Mouse (Mus musculus) midbrain, embryonic 13.5 days (tissue): ENCODE measurements around the gene Ngrn. TPM values are rescaled to one million over a fixed set of nuclear protein-coding genes. Genes with fewer than 3 reads are reported as not detected.

Experiments used
- ATAC-seq: fragments of 200-750 bp; cut with Nextera tagmentation; 2 replicates; pipeline ENCODE4 v1.8.0; 2017; ENCODE audit warnings: mild to moderate bottlenecking, moderate TSS enrichment, moderate library complexity
- H3K27ac ChIP-seq: fragments of 300-500 bp; sonication (generic); 2 replicates; pipeline ENCODE4 v1.5.1; 2015; ENCODE audit warnings: inconsistent platforms, mild to moderate bottlenecking, moderate library complexity
- H3K27me3 ChIP-seq: fragments of 300-500 bp; sonication (generic); 2 replicates; pipeline ENCODE4 v1.6.1; 2015; ENCODE audit warnings: mild to moderate bottlenecking, inconsistent platforms
- H3K36me3 ChIP-seq: fragments of 300-500 bp; sonication (generic); 2 replicates; pipeline ENCODE4 v1.6.1; 2015; ENCODE audit warnings: mild to moderate bottlenecking, inconsistent platforms
- H3K4me1 ChIP-seq: fragments of 300-500 bp; sonication (generic); replicated peaks from 2 replicates; pipeline ENCODE4 v1.6.1; 2015; ENCODE audit warnings: inconsistent platforms
- H3K4me2 ChIP-seq: fragments of 300-500 bp; sonication (generic); replicated peaks from 2 replicates; pipeline ENCODE4 v1.6.1; 2015; ENCODE audit warnings: moderate library complexity, mild to moderate bottlenecking, inconsistent platforms
- H3K4me3 ChIP-seq: fragments of 300-500 bp; sonication (generic); replicated peaks from 2 replicates; pipeline ENCODE4 v1.5.1; 2015; ENCODE audit warnings: mild to moderate bottlenecking, inconsistent platforms
- H3K9ac ChIP-seq: fragments of 300-500 bp; sonication (generic); replicated peaks from 2 replicates; pipeline ENCODE4 v1.6.1; 2015; ENCODE audit warnings: mild to moderate bottlenecking, inconsistent platforms
- H3K9me3 ChIP-seq: fragments of 300-500 bp; sonication (generic); 2 replicates; pipeline ENCODE4 v1.6.1; 2016; ENCODE audit warnings: mild to moderate bottlenecking, inconsistent platforms
- WGBS: fragments of 180-500 bp; shearing (Covaris S2); methylation state at CpG from one replicate; pipeline ENCODE4 v1.1.7; 2015; 5-methylcytosine and 5-hydroxymethylcytosine counted together
- polyA plus RNA-seq: library from polyadenylated mRNA; unstranded; fragments of >200 nt; fragmentation: Nextera tagmentation; extraction: Ambion mirVana; gene quantifications from 2 replicates; pipeline ENCODE4 v1.2.1, GENCODE M21; 2015

The Ngrn gene
- 63.8 and 64.3 TPM in 2 replicates for polyA plus RNA-seq

- Histone ChIP-seq H3K27me3 (peaks cover 37% of the 10 kb centered on the region), H3K9me3 (no peaks in the 10 kb centered on the region), H3K36me3 (peaks cover 22% of the 10 kb centered on the region), H3K4me2 (peak within 1 kb of the TSS; percentile 78), H3K9ac (peak within 1 kb of the TSS; percentile 86), H3K4me1 (peaks cover 14% of the 10 kb centered on the region), H3K4me3 (peak within 1 kb of the TSS; percentile 80), H3K27ac (peak within 1 kb of the TSS; percentile 73)
- peak; percentile 95 for ATAC-seq
- 26% methylated on average over 40 of the region's 40 CpGs for WGBS
Observed at GRCm38 (mm10) chr7:80260625-80261371, at the start of gene Ngrn. Ngrn (plus strand) TSS chr7:80261215.

GRCm38 (mm10) chr7:80213604-80214003, 47.4 kb upstream of the Ngrn start:
- Histone ChIP-seq H3K4me2 (no peak overlapping the region), H3K9me3 (no peaks in the 10 kb centered on the region), H3K27ac (no peak overlapping the region), H3K4me1 (peaks cover 28% of the 10 kb centered on the region), H3K9ac (no peak overlapping the region), H3K27me3 (no peaks in the 10 kb centered on the region), H3K4me3 (no peak overlapping the region), H3K36me3 (peaks cover 47% of the 10 kb centered on the region)
- 91% methylated on average over 7 of the region's 7 CpGs for WGBS
- no peak for ATAC-seq

GRCm38 (mm10) chr7:80214459-80214858, 46.6 kb upstream of the Ngrn start:
- H3K27ac ChIP-seq, result peak overlapping the region; percentile 74
- H3K4me2 ChIP-seq, result no peak overlapping the region
- 69% methylated on average over 8 of the region's 8 CpGs for WGBS
- peaks cover 21% of the 10 kb centered on the region for H3K4me1 ChIP-seq
- H3K36me3 ChIP-seq, result peaks cover 56% of the 10 kb centered on the region
- no peak for ATAC-seq
- no peak overlapping the region for H3K4me3 ChIP-seq
- no peaks in the 10 kb centered on the region for H3K9me3 ChIP-seq
- peak overlapping the region; percentile 64; the same call in 1 of the 2 replicates for H3K9ac ChIP-seq
- no peaks in the 10 kb centered on the region for H3K27me3 ChIP-seq

GRCm38 (mm10) chr7:80215398-80215797, 45.6 kb upstream of the Ngrn start:
- 17% methylated on average over 4 of the region's 4 CpGs for WGBS
- Histone ChIP-seq H3K27ac (peak overlapping the region; percentile 74), H3K4me1 (peaks cover 13% of the 10 kb centered on the region), H3K9me3 (no peaks in the 10 kb centered on the region), H3K36me3 (peaks cover 65% of the 10 kb centered on the region), H3K9ac (peak overlapping the region; percentile 64), H3K27me3 (no peaks in the 10 kb centered on the region), H3K4me2 (no peak overlapping the region), H3K4me3 (no peak overlapping the region)
- ATAC-seq, result peak; percentile 91

- Histone ChIP-seq H3K4me3 (no peak overlapping the region), H3K4me1 (peaks cover 9% of the 10 kb centered on the region), H3K9me3 (no peaks in the 10 kb centered on the region), H3K4me2 (no peak overlapping the region), H3K9ac (0 out of 2 replicates have a peak overlapping the region, but pooled peaks have one; percentile 8), H3K36me3 (peaks cover 77% of the 10 kb centered on the region), H3K27ac (no peak overlapping the region), H3K27me3 (no peaks in the 10 kb centered on the region)
- no peak for ATAC-seq
- 79% methylated on average over 8 of the region's 8 CpGs for WGBS
Observed at GRCm38 (mm10) chr7:80216566-80216965, 44.4 kb upstream of the Ngrn start.

GRCm38 (mm10) chr7:80218666-80219065, 42.3 kb upstream of the Ngrn start:
- ATAC-seq, result no peak
- WGBS, result 94% methylated on average over 9 of the region's 9 CpGs
- Histone ChIP-seq H3K4me1 (peaks cover 9% of the 10 kb centered on the region), H3K27ac (no peak overlapping the region), H3K4me3 (no peak overlapping the region), H3K4me2 (no peak overlapping the region), H3K9me3 (no peaks in the 10 kb centered on the region), H3K9ac (no peak overlapping the region), H3K36me3 (peaks cover 81% of the 10 kb centered on the region), H3K27me3 (no peaks in the 10 kb centered on the region)

GRCm38 (mm10) chr7:80220237-80220797, 40.7 kb upstream of the Ngrn start:
- ATAC-seq, result no peak
- Histone ChIP-seq H3K9me3 (no peaks in the 10 kb centered on the region), H3K27ac (no peak overlapping the region), H3K9ac (no peak overlapping the region), H3K4me3 (no peak overlapping the region), H3K4me1 (peaks cover under 1% of the 10 kb centered on the region), H3K4me2 (no peak overlapping the region), H3K27me3 (no peaks in the 10 kb centered on the region), H3K36me3 (peaks cover 93% of the 10 kb centered on the region)
- 98% methylated on average over 9 of the region's 9 CpGs for WGBS

GRCm38 (mm10) chr7:80221179-80221750, 39.8 kb upstream of the Ngrn start:
- Histone ChIP-seq H3K36me3 (peaks cover 93% of the 10 kb centered on the region), H3K27ac (no peak overlapping the region), H3K9me3 (no peaks in the 10 kb centered on the region), H3K4me2 (no peak overlapping the region), H3K9ac (no peak overlapping the region), H3K4me1 (no peaks in the 10 kb centered on the region), H3K27me3 (no peaks in the 10 kb centered on the region), H3K4me3 (no peak overlapping the region)
- 80% methylated on average over 4 of the region's 4 CpGs for WGBS
- ATAC-seq, result no peak

- no peak overlapping the region for H3K9ac ChIP-seq
- WGBS, result 93% methylated on average over 4 of the region's 4 CpGs
- H3K4me1 ChIP-seq, result peaks cover 7% of the 10 kb centered on the region
- no peak for ATAC-seq
- no peak overlapping the region for H3K4me2 ChIP-seq
- no peak overlapping the region for H3K4me3 ChIP-seq
- no peak overlapping the region for H3K27ac ChIP-seq
- H3K36me3 ChIP-seq, result peaks cover 60% of the 10 kb centered on the region
- peaks cover 17% of the 10 kb centered on the region for H3K27me3 ChIP-seq
- no peaks in the 10 kb centered on the region for H3K9me3 ChIP-seq
Observed at GRCm38 (mm10) chr7:80227065-80227464, 34.0 kb upstream of the Ngrn start.

GRCm38 (mm10) chr7:80230196-80230595, 30.8 kb upstream of the Ngrn start:
- no peak overlapping the region for H3K9ac ChIP-seq
- ATAC-seq, result no peak
- 60% methylated on average over 6 of the region's 6 CpGs for WGBS

GRCm38 (mm10) chr7:80231971-80232488, 29.0 kb upstream of the Ngrn start:
- no peak overlapping the region for H3K27ac ChIP-seq
- H3K4me3 ChIP-seq, result peak overlapping the region; percentile 72
- H3K36me3 ChIP-seq, result peaks cover 15% of the 10 kb centered on the region
- H3K9me3 ChIP-seq, result no peaks in the 10 kb centered on the region
- peak overlapping the region; percentile 91 for H3K4me2 ChIP-seq
- WGBS, result 1% methylated on average over 29 of the region's 29 CpGs
- peaks cover 26% of the 10 kb centered on the region for H3K4me1 ChIP-seq
- H3K9ac ChIP-seq, result peak overlapping the region; percentile 68
- H3K27me3 ChIP-seq, result peaks cover 17% of the 10 kb centered on the region
- ATAC-seq, result no peak; the same call in 1 of the 2 replicates

More at GRCm38 (mm10) chr7:80230196-80230595, 30.8 kb upstream of the Ngrn start:
- H3K27me3 ChIP-seq, result peaks cover 17% of the 10 kb centered on the region
- no peak overlapping the region for H3K4me3 ChIP-seq
- H3K36me3 ChIP-seq, result peaks cover 33% of the 10 kb centered on the region
- peaks cover 26% of the 10 kb centered on the region for H3K4me1 ChIP-seq
- H3K27ac ChIP-seq, result no peak overlapping the region
- no peaks in the 10 kb centered on the region for H3K9me3 ChIP-seq
- H3K4me2 ChIP-seq, result no peak overlapping the region

- Histone ChIP-seq H3K9ac (peak within 1 kb of the TSS; percentile 68), H3K36me3 (peaks cover 10% of the 10 kb centered on the region), H3K4me2 (peak within 1 kb of the TSS; percentile 91), H3K4me1 (peaks cover 26% of the 10 kb centered on the region), H3K4me3 (peak within 1 kb of the TSS; percentile 72), H3K9me3 (no peaks in the 10 kb centered on the region), H3K27ac (peak within 1 kb of the TSS; percentile 65; the same call in 1 of the 2 replicates), H3K27me3 (peaks cover 17% of the 10 kb centered on the region)
- ATAC-seq, result peak; percentile 97
- WGBS, result 1% methylated on average over 56 of the region's 56 CpGs
Observed at GRCm38 (mm10) chr7:80232489-80233029, 28.5 kb upstream of the Ngrn start, which contains the start of the genes Cib1 and Gdpgp1. Cib1 (minus strand) TSS chr7:80232813. Gdpgp1 (plus strand) TSS chr7:80232865.
